Mouse (Mus musculus) kidney, adult 18-20 months (tissue): ENCODE data around the gene Tacc2.
"Not testable (repeated sequence)": the region's sequence is repeated elsewhere in the genome, so short reads cannot be mapped to it uniquely, and the experiment has no call there.

Source experiments
- DNase-seq: peaks from one replicate; pipeline ENCODE4 v3.0.0; 2021

The Tacc2 gene

DNA sequence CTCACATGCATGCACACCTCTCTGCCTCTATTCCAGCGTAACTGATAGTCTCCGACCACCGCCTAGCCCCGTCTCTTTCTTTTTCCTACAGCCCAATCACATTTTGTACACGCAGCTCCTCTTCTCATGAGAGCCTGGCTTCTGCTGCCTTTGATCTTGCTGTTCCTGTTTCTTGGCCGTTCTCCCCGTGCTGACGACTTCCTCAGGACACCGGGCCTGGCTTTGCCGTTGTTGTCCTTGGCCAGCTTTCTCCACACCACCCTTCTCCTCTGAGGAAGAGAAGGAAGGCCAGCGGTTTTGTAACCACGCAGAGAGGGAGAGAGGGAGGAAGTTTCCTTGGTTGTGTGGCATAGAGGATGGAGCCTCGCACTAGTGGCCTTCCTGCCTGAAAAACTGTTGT, 80.5 kb downstream of the Tacc2 start:
- peak; percentile 77 for DNase-seq

DNA sequence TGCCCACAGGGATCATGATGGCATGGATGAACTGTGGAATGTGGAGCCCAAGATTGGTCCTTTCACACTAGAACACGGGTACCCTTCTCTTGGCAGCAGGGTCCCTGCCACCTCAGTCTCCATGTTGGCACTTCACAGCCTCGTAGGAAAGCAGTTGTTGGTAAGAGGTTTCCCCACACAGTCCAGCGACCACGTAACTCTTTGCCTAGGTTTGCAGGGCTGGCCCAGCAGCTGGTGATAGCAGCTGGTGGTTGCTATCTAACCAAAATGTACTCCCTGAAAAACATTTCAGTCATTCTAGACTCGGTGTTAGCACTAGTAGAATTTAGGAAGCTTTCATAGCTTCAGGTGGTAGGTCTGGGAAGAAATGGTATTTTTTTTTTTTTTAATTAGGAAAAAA, 81.9 kb downstream of the Tacc2 start:
- DNase-seq = no peak

DNA sequence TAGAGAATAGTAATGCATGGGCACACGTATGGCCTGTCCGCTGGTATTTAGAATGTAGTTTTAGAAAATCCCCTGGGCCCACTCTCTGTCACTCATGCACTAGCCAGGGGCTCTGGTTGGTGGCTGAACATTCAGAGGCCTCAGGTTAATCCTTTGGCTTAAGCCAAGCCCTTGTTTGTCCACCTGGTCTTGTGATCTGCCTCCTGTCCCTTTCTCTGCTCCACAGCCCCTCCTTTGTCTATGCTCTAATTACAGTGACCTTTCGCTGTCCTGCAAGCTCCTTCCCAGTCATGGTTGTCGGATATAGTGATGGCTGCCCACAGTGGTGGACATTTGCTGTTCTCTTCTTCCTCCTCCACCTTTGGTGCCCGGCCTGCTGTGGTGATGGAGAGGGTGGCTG, 85.0 kb downstream of the Tacc2 start:
- DNase-seq = no peak

DNA sequence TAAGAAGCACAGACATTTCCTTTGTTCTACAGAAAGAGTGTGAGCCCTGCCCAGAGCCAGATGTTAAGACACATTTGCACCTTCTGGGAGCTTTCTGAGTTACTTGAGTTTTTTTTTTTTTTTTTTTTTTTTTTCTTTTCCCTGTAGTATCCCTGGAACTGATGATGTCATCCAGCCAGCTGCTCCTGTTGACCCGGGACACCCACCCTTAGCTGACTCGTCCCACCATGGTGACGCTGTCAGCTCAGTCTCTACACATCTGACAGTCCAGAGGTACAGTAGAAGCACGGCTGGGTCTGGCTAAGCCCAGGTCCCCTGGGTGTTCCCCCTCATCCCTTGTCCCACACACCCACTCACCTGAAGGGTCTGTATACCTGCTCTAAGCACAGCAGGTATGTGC, 85.6 kb downstream of the Tacc2 start:
- no peak for DNase-seq

DNA sequence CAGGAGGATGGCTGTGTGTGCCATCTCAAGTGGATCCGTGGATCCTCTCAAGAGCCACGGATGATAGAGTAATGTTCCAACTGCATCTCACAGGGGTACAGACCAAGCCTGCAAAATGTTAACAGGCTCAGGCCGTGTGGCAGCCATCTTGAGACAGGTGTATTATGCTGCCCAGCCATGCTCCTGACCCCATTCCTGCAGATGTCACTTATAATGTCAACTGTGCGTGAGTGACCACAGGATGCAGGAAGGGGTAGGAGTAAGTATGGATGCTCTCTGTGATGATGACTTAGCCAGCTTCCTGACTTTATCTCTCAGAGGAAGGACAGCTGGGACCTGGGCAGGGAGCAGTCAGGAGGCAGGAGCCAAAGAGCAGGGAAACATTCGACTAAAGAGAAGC, 86.8 kb downstream of the Tacc2 start:
- no peak for DNase-seq

DNA sequence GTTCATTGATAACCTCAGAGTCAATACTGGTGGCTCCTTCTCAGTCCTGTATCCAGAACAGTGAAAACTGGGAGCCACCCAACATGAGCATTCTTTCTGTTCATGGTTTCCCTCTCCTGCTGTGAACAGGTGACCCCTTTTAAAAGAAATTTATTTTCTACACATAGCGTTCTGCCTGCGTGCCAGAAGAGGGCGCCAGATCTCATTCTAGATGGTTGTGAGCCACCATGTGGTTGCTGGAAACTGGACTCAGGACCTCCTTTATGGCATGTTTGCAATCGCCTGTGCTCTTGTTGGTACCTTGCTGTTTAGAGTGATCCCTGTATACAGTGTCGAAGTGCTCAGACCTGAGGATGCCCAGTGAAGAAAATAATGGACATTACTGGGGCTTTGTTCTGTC, 87.4 kb downstream of the Tacc2 start:
- no peak for DNase-seq

GRCm38 (mm10) chr7:130665358-130665757, 88.1 kb downstream of the Tacc2 start:
- no peak for DNase-seq

DNA sequence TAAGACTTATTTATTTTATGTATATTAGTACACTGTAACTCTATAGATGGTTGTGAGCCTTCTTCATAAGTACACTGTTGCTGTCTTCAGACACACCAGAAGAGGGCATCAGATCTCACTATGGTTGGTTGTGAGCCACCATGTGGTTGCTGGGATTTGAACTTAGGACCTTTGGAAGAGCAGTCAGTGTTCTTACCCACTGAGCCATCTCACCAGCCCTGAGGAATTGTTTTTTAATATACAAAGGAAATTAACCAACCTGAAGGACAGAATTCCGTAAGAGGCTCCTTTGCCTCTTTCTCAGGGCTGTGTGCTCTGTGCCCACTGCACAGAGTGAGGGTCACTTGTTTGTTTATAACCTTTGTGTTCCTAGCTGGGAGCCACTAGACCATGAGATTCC, 90.8 kb downstream of the Tacc2 start:
- DNase-seq = not testable (repeated sequence)

DNA sequence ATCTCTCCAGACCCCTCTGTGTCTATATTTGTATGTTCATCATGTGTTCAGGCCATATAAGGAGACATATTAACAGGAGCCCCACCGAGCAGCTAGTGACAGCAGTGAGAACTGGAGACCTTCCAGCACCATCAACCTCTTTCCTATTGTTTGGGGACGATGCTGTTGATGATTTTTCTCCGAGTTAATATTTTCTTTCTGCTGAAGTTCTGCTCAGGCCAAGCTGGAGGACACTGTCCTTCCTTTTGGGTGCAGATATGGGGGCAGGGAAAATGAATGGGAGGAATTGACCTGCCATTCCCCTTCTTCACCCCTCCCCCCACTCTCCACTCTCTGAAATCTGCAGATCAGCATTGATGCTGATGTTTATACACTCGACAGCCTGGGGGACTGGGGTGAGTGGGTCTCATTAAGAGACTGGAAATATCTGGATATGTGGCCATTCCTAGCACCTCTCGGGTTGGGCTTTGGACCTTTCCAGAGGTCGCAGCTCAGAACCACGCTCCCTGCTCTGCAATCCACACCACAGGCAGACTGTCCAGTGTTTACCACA, 91.6 kb downstream of the Tacc2 start:
- peak; percentile 64 for DNase-seq

GRCm38 (mm10) chr7:130669370-130669881, 92.2 kb downstream of the Tacc2 start:
- peak; percentile 75 for DNase-seq

- DNase-seq = no peak
Measured at GRCm38 (mm10) chr7:130670358-130670757, 93.1 kb downstream of the Tacc2 start.

DNA sequence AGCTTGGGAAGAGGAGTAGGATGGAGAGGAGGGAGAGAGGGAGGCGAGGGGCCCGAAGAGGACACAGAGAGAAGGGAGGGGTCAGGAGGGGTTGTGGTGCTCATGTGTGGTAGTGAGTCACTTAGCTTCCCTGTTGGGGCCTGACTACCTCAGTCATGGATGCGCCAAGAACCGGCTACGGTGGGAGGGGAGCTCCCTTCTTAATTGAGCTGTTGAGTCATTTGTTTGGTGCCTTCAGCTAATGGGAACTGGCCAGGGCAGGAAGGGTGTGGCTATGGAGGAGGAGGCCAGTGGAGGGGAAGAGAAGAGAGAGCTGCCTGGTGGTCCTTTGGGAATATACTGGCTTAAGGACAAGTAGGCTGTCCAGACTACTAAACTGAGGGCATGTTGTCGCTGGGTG, 94.1 kb downstream of the Tacc2 start:
- no peak for DNase-seq

DNA sequence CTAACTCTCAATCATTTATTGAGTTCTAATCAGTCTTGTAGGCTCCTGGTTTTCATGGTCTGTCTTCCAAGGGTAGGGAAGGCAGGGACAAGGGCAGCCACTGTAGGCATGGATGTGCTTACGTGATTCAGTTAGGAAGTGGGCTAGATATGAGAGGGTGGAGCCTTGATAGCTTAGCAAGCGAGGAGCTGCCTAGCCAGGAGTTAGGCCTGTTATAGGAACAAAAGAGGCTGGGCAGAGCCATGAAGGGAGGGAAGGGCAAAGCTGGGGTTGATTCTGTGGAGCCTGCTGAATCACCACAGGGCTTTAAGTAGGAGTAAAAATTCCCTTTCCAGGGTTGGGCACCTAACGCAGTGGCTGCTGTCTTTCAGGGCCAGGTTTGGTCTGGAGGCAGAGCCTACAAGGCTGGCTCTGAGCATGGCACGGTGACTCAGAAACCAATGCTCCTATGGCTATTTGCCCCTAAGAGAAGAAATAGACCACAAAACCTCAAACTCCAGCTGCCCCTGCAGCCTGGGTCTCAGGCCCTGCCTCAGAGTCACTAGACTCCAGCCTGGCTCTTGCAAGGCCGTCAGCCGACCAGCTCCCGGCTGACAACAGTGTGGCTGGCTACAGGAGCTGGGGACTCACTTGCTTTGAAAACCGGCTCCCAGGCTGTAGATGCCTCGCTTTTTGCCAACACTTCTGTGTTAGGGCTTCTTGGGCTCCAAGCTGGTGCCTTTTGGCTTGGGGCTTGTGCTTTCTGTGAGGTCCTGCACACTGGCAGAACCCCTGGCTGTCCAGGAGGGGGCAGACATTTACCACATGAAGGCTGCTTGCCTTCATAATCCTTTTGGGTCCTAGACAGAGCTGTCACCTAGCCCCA, 96.2 kb downstream of the Tacc2 start:
- DNase-seq = peak; percentile 46

- no peak for DNase-seq
Measured at GRCm38 (mm10) chr7:130674526-130674925, 97.3 kb downstream of the Tacc2 start.

- no peak for DNase-seq
Measured at GRCm38 (mm10) chr7:130676885-130677540, 99.8 kb downstream of the Tacc2 start.

DNA sequence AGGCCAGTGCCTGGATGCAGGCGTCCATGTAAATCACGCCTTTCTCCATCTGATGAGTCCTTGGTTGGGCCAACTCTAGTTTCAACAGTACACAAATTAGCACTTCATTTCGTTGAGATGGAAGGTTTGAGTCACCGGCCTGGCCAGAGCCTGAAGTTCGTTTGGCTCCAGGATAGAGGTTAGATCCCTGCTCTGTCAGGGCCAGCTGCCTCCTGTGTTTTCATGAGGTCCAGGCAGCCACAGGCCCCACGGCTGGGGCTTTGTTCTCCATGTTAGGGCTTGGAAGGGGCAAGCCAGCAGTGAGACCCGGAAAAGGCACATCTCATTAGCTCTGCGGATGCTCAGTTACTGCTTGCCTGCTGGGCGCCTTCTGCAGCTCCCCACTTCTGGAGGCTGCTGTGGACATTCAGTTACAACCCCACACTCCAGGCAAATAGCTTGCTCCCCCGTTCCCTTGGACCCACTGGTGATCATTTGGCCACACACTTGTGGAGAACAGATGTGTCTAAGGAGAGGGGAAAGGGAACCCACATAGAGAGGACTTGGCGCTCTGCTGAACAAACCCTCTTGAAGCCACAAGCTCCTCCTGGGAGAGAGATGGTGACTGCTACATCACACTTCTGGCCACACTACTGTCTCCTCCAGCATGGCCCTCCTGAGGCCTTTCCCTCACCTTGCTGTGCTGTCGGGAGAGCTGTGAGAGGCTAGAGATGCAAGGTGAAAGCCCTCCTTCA, 100.5 kb downstream of the Tacc2 start:
- no peak for DNase-seq

DNA sequence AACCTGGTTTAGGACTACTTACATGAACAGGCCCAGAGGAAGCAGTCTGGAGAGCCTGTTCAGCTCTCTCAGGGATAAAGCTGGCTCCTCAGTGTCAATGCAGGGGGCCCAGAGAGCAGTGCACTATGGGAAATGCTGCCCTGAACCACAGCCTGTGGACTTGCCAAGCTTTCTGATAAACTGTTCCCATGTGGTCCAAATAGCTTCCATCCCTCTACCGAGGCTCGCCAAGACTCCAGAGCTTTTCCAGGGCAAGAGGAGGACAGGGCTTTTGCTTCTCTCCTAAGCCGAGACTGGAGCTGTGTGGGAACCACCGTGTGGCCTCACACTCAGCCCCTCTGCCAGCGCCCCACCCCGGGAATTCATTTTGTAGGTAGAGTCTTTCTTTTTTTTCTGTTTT, 101.2 kb downstream of the Tacc2 start:
- DNase-seq = no peak

- peak; percentile 76 for DNase-seq
Measured at GRCm38 (mm10) chr7:130681798-130682197, 104.6 kb downstream of the Tacc2 start.

DNA sequence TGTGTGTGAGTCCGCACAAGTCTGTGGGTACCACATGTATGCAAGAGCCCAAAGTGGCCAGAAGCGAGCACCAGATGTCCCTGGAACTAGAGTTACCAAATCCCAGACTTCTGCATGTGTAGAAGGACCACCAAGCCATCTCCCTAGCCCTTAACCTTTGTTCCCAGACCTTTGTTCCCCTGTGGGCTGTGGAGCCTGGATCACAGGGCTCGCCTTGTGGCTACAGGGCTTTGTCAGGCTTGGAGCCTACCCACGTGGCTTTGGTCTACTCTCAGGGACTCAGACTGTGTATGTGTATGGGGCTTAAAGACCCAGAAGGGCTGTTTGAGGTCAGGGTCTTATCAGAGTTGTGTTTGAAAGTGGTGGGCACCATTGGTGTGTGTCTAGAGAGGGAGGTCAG, 111.4 kb downstream of the Tacc2 start:
- no peak for DNase-seq

- no peak for DNase-seq
Measured at GRCm38 (mm10) chr7:130690869-130691268, 113.6 kb downstream of the Tacc2 start.

- DNase-seq = no peak
Measured at GRCm38 (mm10) chr7:130691931-130692330, 114.7 kb downstream of the Tacc2 start.

- no peak for DNase-seq
Measured at GRCm38 (mm10) chr7:130692392-130692942, 115.2 kb downstream of the Tacc2 start.
